Mouse (Mus musculus) effector memory CD4-positive, alpha-beta T cell, adult 7 months (primary cell): ENCODE results near the gene Gapt. TPM values are rescaled to one million over a fixed set of nuclear protein-coding genes. Genes with fewer than 3 reads are reported as not detected.

Experiments used
- polyA plus RNA-seq: library from polyadenylated mRNA; unstranded; fragments of 100-300 nt; shearing (Covaris generic); gene quantifications from one replicate; pipeline ENCODE4 v1.2.1, GENCODE M21; 2017

Gapt gene
- polyA plus RNA-seq, result not detected

DNA sequence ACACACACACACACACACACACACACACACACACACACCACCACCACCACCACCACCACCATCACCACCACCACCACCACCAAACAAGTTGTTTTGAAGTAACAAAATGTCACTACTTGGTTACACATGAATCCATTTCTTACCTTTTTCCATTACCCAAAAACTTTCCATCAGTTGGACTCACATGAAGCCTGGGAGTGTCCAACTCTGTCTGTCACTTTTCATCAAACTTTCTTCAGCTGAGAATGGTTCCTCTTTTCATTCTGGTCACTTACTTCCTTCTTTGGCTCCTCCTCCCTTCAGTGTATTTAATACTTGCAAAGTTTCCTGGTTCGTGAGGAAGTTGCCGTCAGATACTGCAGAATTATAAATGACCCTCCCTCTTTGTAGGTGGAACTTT lies at the start of gene Gapt:
Gapt (minus strand) TSS at position 259 of the 400 bp plus-strand sequence.

DNA sequence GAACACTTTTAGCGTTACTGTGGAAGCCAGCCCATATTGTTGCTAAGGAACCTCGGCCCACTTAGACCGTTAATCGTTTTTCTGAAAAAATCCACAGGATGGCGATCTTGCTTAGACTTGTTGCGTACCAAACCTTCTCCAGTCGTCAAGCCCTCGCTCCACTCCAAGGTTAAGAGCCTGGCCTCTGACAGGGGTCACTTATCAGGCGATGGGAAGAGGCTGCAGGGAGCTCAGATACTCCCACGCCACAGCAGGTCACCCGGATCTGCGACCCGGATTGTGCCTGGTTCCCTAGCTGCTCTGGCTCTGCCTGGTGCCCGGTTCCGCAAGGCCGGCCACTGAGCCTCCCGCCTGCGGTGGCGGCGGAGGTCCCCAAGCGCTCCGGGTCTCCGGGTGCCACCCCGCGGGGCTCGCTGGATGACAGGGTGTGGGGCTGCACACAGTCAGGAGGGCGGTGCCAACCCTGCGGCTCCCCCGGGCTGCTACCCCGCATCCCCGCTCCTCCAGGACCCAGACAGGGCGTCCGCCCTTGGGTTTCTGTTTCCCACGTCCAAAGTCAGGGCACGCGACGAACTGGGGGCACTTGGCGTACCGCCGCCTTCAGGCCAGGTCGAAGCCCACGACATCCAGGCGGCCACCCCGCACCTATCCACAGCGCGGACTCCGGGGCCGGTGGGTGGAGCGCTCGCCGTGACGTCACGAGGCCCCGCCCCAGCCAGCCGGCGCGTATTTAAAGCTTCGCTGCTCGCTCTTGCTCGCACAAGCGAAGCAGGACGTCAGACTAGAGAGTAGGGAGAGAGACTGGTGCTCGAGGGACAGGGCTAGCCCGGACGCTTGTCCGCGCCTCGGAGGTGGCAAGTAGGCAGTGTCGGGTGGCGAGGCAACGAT lies 37.5 kb upstream of the Gapt start, which contains the start of gene Plk2:
Plk2 (plus strand) TSS at position 756 of the 888 bp plus-strand sequence.

Other genes with a start within 250 kb of the Gapt start
- 0.78 TPM for gene Rab3c, start 76.2 kb downstream of the Gapt start, polyA plus RNA-seq
- 11.8 TPM for gene Plk2, start 37.8 kb upstream of the Gapt start, polyA plus RNA-seq